Mouse (Mus musculus) heart, embryonic 16.5 days (tissue): ENCODE measurements around the gene Ybx1. TPM values are rescaled to one million over a fixed set of nuclear protein-coding genes. Genes with fewer than 3 reads are reported as not detected.

Experiments used
- ATAC-seq: fragments of 200-750 bp; cut with Nextera tagmentation; replicated peaks from 2 replicates; pipeline ENCODE4 v1.8.0; 2017; ENCODE audit warnings: moderate number of reproducible peaks; ENCODE audit not compliant: insufficient read depth, low FRiP score; ENCODE audit errors: extremely low read depth
- H3K27ac ChIP-seq: fragments of 300-500 bp; sonication (generic); 2 replicates; pipeline ENCODE4 v1.5.1; 2014; ENCODE audit warnings: mild to moderate bottlenecking, low read length, control low read depth, moderate library complexity
- H3K27me3 ChIP-seq: fragments of 300-500 bp; sonication (generic); 2 replicates; pipeline ENCODE4 v1.6.1; 2014; ENCODE audit warnings: low read length, mixed read lengths; ENCODE audit not compliant: control insufficient read depth, insufficient read depth
- H3K36me3 ChIP-seq: fragments of 300-500 bp; sonication (generic); 2 replicates; pipeline ENCODE4 v1.6.1; 2014; ENCODE audit not compliant: control insufficient read depth, insufficient read depth
- H3K4me1 ChIP-seq: fragments of 300-500 bp; sonication (generic); 2 replicates; pipeline ENCODE4 v1.6.1; 2014; ENCODE audit warnings: low read length, mixed read lengths; ENCODE audit not compliant: control insufficient read depth, insufficient read depth
- H3K4me2 ChIP-seq: fragments of 300-500 bp; sonication (generic); 2 replicates; pipeline ENCODE4 v1.6.1; 2014; ENCODE audit warnings: low read depth, mild to moderate bottlenecking, control low read depth, low read length
- H3K4me3 ChIP-seq: fragments of 300-500 bp; sonication (generic); 2 replicates; pipeline ENCODE4 v1.5.1; 2014; ENCODE audit warnings: mild to moderate bottlenecking, control low read depth, low read length
- H3K9ac ChIP-seq: fragments of 300-500 bp; sonication (generic); 2 replicates; pipeline ENCODE4 v1.6.1; 2014; ENCODE audit warnings: low read length, control low read depth
- H3K9me3 ChIP-seq: fragments of 300-500 bp; sonication (generic); replicated peaks from 2 replicates; pipeline ENCODE4 v1.6.1; 2016; ENCODE audit warnings: low read length; ENCODE audit not compliant: control insufficient read depth
- WGBS: fragments of 180-500 bp; shearing (Covaris S2); extraction: QIAGEN DNeasy Blood & Tissue Kit; methylation state at CpG from one replicate; pipeline ENCODE4 v1.1.7; 2014; 5-methylcytosine and 5-hydroxymethylcytosine counted together
- polyA plus RNA-seq: library from polyadenylated mRNA; unstranded; fragments of >200 nt; fragmentation: Nextera tagmentation; extraction: Ambion mirVana; gene quantifications from 2 replicates; pipeline ENCODE4 v1.2.1, GENCODE M21; 2015

Gene Ybx1
- polyA plus RNA-seq, 1 experiment from 2014 or later = 547 TPM

DNA sequence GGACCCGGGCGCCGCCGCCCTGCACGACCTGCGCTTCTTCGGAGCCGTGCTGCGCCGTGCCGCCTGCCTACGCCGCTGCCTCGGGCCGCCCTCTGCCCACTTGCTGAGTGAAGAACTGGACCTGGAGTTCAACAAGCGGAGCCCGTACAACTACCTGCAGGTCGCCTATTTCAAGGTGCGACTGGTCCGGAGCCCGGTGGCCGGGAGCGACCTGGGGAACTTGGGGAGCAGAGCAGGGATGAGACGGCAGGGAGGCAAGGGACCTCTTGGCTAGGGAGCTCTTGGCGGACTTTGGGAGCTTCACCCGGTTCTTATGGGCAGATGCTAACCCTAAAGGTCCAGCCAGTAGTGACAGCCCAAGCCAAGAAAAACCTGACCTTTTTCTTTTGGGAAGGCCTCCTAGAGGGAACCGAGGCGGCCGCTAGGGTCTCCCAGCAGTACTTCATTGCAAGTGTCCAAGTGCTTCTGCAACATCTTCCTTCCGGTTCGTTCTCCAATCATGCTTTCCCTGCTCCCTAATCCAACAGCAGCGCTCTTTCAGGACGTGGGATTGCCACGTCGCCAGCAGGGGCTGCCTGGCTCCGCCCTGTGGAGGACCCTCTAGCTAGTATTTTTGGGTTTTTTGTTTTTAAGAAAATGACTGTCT lies 61.0 kb downstream of the Ybx1 start:
- WGBS = under 1% methylated on average over 36 of the region's 36 CpGs
- H3K4me3 ChIP-seq = peak overlapping the region; percentile 83
- no peaks in the 10 kb centered on the region for H3K27me3 ChIP-seq
- H3K27ac ChIP-seq = peak overlapping the region; percentile 72
- no peaks in the 10 kb centered on the region for H3K9me3 ChIP-seq
- peak overlapping the region; percentile 74 for H3K4me2 ChIP-seq
- peak; percentile 40 for ATAC-seq
- H3K4me1 ChIP-seq = peaks cover 9% of the 10 kb centered on the region
- H3K9ac ChIP-seq = peak overlapping the region; percentile 87
- H3K36me3 ChIP-seq = 0 out of 2 replicates have a peak, but pooled peaks cover 1% of the 10 kb centered on the region

DNA sequence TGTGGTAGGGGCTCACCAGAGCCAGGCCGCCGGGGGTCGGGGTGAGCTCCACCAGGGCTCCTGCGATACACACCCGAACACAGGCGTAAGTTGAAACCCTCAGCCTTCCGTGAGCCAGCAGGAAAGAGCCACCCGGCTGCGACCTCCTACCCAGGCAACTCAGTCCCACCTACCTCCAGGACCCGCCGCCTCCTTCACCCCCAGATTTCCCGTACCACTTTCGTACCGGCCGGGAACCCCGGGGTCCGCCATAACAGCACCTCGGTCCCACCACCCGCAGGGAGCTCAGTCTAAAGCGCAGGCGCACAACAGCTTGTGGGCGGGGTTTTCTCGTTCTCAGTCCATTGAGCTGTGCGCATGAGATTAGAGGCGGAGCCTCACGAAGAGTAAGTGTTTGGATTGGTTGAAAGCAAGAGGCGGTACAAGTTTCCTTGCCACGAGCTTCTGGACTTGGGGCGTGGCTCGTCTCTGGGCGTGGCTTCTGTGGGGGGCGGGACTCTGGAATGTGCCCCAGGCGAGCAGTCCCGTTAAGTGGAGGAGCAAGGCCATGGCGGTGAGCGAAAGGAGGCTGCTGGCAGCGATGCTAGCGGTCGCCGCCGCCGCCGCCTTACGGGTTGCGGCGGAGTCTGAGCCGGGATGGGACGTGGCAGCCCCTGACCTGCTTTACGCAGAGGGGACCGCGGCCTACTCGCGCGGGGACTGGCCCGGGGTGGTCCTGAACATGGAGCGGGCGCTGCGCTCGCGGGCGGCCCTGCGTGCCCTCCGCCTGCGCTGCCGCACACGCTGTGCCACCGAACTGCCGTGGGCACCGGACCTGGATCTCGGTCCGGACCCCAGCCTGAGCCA lies 61.8 kb downstream of the Ybx1 start, which contains the start of the genes AU022252 and P3h1:
Gene AU022252 (minus strand): TSS at position 303 of the 846 bp plus-strand sequence.
Gene P3h1 (plus strand): TSS at position 506 of the 846 bp plus-strand sequence.
- Histone ChIP-seq H3K9me3 (no peaks in the 10 kb centered on the region), H3K4me1 (peaks cover 9% of the 10 kb centered on the region), H3K36me3 (0 out of 2 replicates have a peak, but pooled peaks cover 7% of the 10 kb centered on the region), H3K9ac (peak within 1 kb of the TSS; percentile 90), H3K4me2 (peak within 1 kb of the TSS; percentile 86), H3K4me3 (peak within 1 kb of the TSS; percentile 83), H3K27me3 (no peaks in the 10 kb centered on the region), H3K27ac (peak within 1 kb of the TSS; percentile 72)
- peak; percentile 97 for ATAC-seq
- WGBS = under 1% methylated on average over 71 of the region's 71 CpGs

Other genes with a start within 250 kb of the Ybx1 start
- 129 and 136 TPM in 2 replicates for gene Slc2a1, start 185.9 kb downstream of the Ybx1 start, polyA plus RNA-seq
- gene Zfp691, start 120.4 kb downstream of the Ybx1 start, polyA plus RNA-seq = 7.7 and 10.8 TPM in 2 replicates
- gene Ermap, start 104.6 kb downstream of the Ybx1 start, polyA plus RNA-seq = 0.88 and 1.4 TPM in 2 replicates
- 114 and 119 TPM in 2 replicates for gene Svbp, start 99.3 kb downstream of the Ybx1 start, polyA plus RNA-seq
- 0.15 and 0.22 TPM in 2 replicates for gene Tmem269, start 76.4 kb downstream of the Ybx1 start, polyA plus RNA-seq
- gene AU022252, start 61.9 kb downstream of the Ybx1 start, polyA plus RNA-seq = 22.5 and 23.4 TPM in 2 replicates
- gene P3h1, start 61.7 kb downstream of the Ybx1 start, polyA plus RNA-seq = 28.2 and 29.3 TPM in 2 replicates
- not detected in 2 replicates for gene Cldn19, start 39.2 kb downstream of the Ybx1 start, polyA plus RNA-seq
- 36.7 and 43.2 TPM in 2 replicates for gene Ppih, start 25.9 kb upstream of the Ybx1 start, polyA plus RNA-seq
- gene Ccdc30, start 120.9 kb upstream of the Ybx1 start, polyA plus RNA-seq = 3.8 and 4.0 TPM in 2 replicates
- 30.3 and 32.6 TPM in 2 replicates for gene Ppcs, start 127.8 kb upstream of the Ybx1 start, polyA plus RNA-seq
- 0.28 and 0.42 TPM in 2 replicates for gene Zmynd12, start 128.2 kb upstream of the Ybx1 start, polyA plus RNA-seq
- gene Rimkla, start 198.0 kb upstream of the Ybx1 start, polyA plus RNA-seq = 4.5 and 4.6 TPM in 2 replicates
- 20.2 and 21.5 TPM in 2 replicates for gene Foxj3, start 242.4 kb upstream of the Ybx1 start, polyA plus RNA-seq
- gene Frg2f1, start 244.9 kb upstream of the Ybx1 start, polyA plus RNA-seq = 3.1 and 5.6 TPM in 2 replicates